Mouse (Mus musculus): Measurements from ENCODE around the gene Sardh. TPM values are rescaled to one million over a fixed set of nuclear protein-coding genes. Genes with fewer than 3 reads are reported as not detected.

Sardh gene
- polyA plus RNA-seq, 1 experiment from 2014 or later, result 9.5 TPM

- WGBS, result 76% methylated on average over 12 of the region's 12 CpGs
- Histone ChIP-seq H3K27me3 (replicated peaks; ENCODE audit: control insufficient read depth, insufficient read depth, low read length) (no peaks in the 10 kb centered on the region), H3K4me1 (ENCODE audit: control insufficient read depth, insufficient read depth, low read length) (0 out of 2 replicates have a peak, but pooled peaks cover 6% of the 10 kb centered on the region), H3K9ac (ENCODE audit: low read depth, low read length) (no peak within 1 kb of the TSS), H3K4me3 (ENCODE audit: low read length) (no peak within 1 kb of the TSS), H3K27ac (ENCODE audit: low read length) (no peak within 1 kb of the TSS), H3K4me2 (ENCODE audit: low read depth, low read length) (no peak within 1 kb of the TSS), H3K9me3 (ENCODE audit: control insufficient read depth, low read length) (no peaks in the 10 kb centered on the region), H3K36me3 (ENCODE audit: control insufficient read depth, insufficient read depth, low read length) (no peaks in the 10 kb centered on the region)
- no peak for ATAC-seq
Observed at GRCm38 (mm10) chr2:27164796-27165590, 83.1 kb downstream of the Sardh start, which contains the start of gene Dbh. Gene Dbh (plus strand): TSS chr2:27165233.

DNA sequence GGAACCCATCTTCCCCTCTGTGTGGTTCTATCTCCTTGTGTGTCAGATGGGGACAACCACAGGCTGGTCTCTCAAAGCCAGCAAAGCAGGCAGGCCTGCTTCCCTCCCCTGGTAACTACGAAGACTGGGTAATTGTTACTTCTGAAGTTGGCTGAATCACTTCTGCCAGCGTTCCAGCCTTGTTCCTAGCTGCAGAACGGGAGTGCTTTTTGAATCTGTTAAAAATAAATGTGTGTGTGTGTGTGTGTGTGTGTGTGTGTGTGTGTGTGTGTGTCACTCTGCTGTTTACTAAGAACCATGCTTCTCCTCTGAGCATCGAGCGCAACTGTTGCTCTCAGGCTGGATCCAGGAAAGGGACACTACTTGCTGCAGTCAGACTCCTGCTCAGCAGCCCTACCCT is 84.3 kb downstream of the Sardh start:
- Histone ChIP-seq H3K27me3 (replicated peaks; ENCODE audit: control insufficient read depth, insufficient read depth, low read length) (no peaks in the 10 kb centered on the region), H3K4me2 (ENCODE audit: low read depth, low read length) (no peak overlapping the region), H3K9ac (ENCODE audit: low read depth, low read length) (no peak overlapping the region), H3K9me3 (ENCODE audit: control insufficient read depth, low read length) (no peaks in the 10 kb centered on the region), H3K27ac (ENCODE audit: low read length) (no peak overlapping the region), H3K36me3 (ENCODE audit: control insufficient read depth, insufficient read depth, low read length) (no peaks in the 10 kb centered on the region), H3K4me3 (ENCODE audit: low read length) (no peak overlapping the region), H3K4me1 (ENCODE audit: control insufficient read depth, insufficient read depth, low read length) (0 out of 2 replicates have a peak, but pooled peaks cover 6% of the 10 kb centered on the region)
- 69% methylated on average over 5 of the region's 5 CpGs for WGBS
- no peak for ATAC-seq

- H3K4me1 ChIP-seq (ENCODE audit: control insufficient read depth, insufficient read depth, low read length), result 0 out of 2 replicates have a peak, but pooled peaks cover 6% of the 10 kb centered on the region
- no peaks in the 10 kb centered on the region for H3K36me3 ChIP-seq (ENCODE audit: control insufficient read depth, insufficient read depth, low read length)
- 65% methylated on average over 11 of the region's 11 CpGs for WGBS
- H3K4me3 ChIP-seq (ENCODE audit: low read length), result no peak overlapping the region
- ATAC-seq, result no peak
- H3K27ac ChIP-seq (ENCODE audit: low read length), result no peak overlapping the region
- H3K9ac ChIP-seq (ENCODE audit: low read depth, low read length), result no peak overlapping the region
- no peaks in the 10 kb centered on the region for H3K27me3 ChIP-seq (replicated peaks; ENCODE audit: control insufficient read depth, insufficient read depth, low read length)
- H3K4me2 ChIP-seq (ENCODE audit: low read depth, low read length), result no peak overlapping the region
- no peaks in the 10 kb centered on the region for H3K9me3 ChIP-seq (ENCODE audit: control insufficient read depth, low read length)
Observed at GRCm38 (mm10) chr2:27162656-27163055, 85.5 kb downstream of the Sardh start.

GRCm38 (mm10) chr2:27161526-27161925 is 86.6 kb downstream of the Sardh start:
- H3K27me3 ChIP-seq (replicated peaks; ENCODE audit: control insufficient read depth, insufficient read depth, low read length), result no peaks in the 10 kb centered on the region
- no peaks in the 10 kb centered on the region for H3K36me3 ChIP-seq (ENCODE audit: control insufficient read depth, insufficient read depth, low read length)
- no peak for ATAC-seq
- H3K9me3 ChIP-seq (ENCODE audit: control insufficient read depth, low read length), result no peaks in the 10 kb centered on the region
- H3K4me2 ChIP-seq (ENCODE audit: low read depth, low read length), result no peak overlapping the region
- H3K27ac ChIP-seq (ENCODE audit: low read length), result no peak overlapping the region
- H3K9ac ChIP-seq (ENCODE audit: low read depth, low read length), result no peak overlapping the region
- 82% methylated on average over 2 of the region's 2 CpGs for WGBS
- no peaks in the 10 kb centered on the region for H3K4me1 ChIP-seq (ENCODE audit: control insufficient read depth, insufficient read depth, low read length)
- H3K4me3 ChIP-seq (ENCODE audit: low read length), result no peak overlapping the region

DNA sequence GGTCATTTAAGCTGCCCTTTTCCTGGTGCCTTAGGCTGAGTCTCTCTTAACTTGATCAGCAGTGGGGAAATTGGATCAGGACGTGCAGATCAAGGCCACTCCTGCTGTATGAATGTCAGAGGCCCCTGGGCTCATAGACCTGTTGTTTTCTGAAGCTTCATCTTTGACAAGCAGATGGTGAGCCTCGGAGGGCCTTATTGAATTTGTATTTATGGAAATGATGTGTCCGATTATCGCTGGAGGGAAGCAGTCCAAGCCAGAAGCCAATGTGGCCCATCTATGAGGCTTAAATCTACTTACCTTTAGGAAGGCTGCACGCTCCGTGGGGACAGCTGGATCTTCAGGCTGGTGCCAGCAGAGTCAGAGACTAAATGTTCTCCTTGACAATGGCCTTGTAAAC is 91.5 kb downstream of the Sardh start:
- no peaks in the 10 kb centered on the region for H3K4me1 ChIP-seq (ENCODE audit: control insufficient read depth, insufficient read depth, low read length)
- H3K9ac ChIP-seq (ENCODE audit: low read depth, low read length), result no peak overlapping the region
- H3K36me3 ChIP-seq (ENCODE audit: control insufficient read depth, insufficient read depth, low read length), result no peaks in the 10 kb centered on the region
- no peak overlapping the region for H3K4me3 ChIP-seq (ENCODE audit: low read length)
- ATAC-seq, result no peak
- no peaks in the 10 kb centered on the region for H3K27me3 ChIP-seq (replicated peaks; ENCODE audit: control insufficient read depth, insufficient read depth, low read length)
- H3K27ac ChIP-seq (ENCODE audit: low read length), result no peak overlapping the region
- H3K4me2 ChIP-seq (ENCODE audit: low read depth, low read length), result no peak overlapping the region
- H3K9me3 ChIP-seq (ENCODE audit: control insufficient read depth, low read length), result no peaks in the 10 kb centered on the region
- WGBS, result 76% methylated on average over 6 of the region's 6 CpGs

DNA sequence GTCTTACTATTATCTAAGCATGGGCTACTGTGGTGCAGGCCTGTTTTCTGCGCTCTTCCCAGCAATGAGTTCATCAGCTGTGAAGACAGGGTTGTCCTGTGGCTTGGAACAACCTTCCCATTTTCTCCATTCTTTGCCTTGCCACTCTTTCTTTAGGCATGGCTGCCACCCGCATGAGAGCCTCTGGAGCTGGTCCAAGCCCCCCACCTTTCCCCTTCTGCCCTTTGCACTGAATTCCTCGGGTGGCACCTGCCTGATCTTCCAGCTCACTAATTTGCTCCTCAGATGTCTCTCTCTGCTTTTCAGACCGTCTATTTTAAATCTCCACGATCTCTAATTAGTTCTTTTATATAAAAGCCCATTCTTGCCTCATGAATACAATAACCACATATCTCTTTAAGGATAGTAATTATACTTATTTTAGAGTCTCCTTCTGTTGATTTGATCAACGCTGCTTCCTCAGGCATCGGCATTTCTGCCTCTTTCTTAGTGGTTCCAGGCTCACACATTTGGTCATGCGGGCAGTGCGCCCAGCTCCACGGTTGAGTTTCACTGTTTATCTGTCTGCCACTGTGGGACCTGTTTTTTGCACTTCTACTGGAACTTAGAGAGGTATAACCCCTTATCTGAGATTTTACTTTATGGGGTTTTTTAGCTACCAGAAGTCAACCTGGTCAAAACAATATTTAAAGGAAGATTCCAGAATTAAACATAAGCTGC is 93.5 kb downstream of the Sardh start:
- Histone ChIP-seq H3K4me3 (ENCODE audit: low read length) (no peak overlapping the region), H3K9me3 (ENCODE audit: control insufficient read depth, low read length) (no peaks in the 10 kb centered on the region), H3K27ac (ENCODE audit: low read length) (no peak overlapping the region), H3K4me2 (ENCODE audit: low read depth, low read length) (no peak overlapping the region), H3K4me1 (ENCODE audit: control insufficient read depth, insufficient read depth, low read length) (no peaks in the 10 kb centered on the region), H3K36me3 (ENCODE audit: control insufficient read depth, insufficient read depth, low read length) (no peaks in the 10 kb centered on the region), H3K9ac (ENCODE audit: low read depth, low read length) (no peak overlapping the region), H3K27me3 (replicated peaks; ENCODE audit: control insufficient read depth, insufficient read depth, low read length) (no peaks in the 10 kb centered on the region)
- 78% methylated on average over 10 of the region's 10 CpGs for WGBS
- no peak for ATAC-seq

- ATAC-seq, result no peak
- no peak overlapping the region for H3K4me2 ChIP-seq (ENCODE audit: low read depth, low read length)
- WGBS, result 11% methylated on average over 2 of the region's 2 CpGs
Observed at GRCm38 (mm10) chr2:27149457-27149856, 98.7 kb downstream of the Sardh start.

GRCm38 (mm10) chr2:27146840-27147239 is 101.3 kb downstream of the Sardh start:
- WGBS, result 73% methylated on average over 6 of the region's 6 CpGs
- Histone ChIP-seq H3K4me2 (ENCODE audit: low read depth, low read length) (no peak overlapping the region), H3K4me3 (ENCODE audit: low read length) (no peak overlapping the region), H3K9me3 (ENCODE audit: control insufficient read depth, low read length) (no peaks in the 10 kb centered on the region), H3K27me3 (replicated peaks; ENCODE audit: control insufficient read depth, insufficient read depth, low read length) (peaks cover 13% of the 10 kb centered on the region), H3K9ac (ENCODE audit: low read depth, low read length) (no peak overlapping the region), H3K36me3 (ENCODE audit: control insufficient read depth, insufficient read depth, low read length) (no peaks in the 10 kb centered on the region), H3K27ac (ENCODE audit: low read length) (no peak overlapping the region), H3K4me1 (ENCODE audit: control insufficient read depth, insufficient read depth, low read length) (peaks cover 4% of the 10 kb centered on the region; the same call in 1 of the 2 replicates)
- no peak for ATAC-seq

More at GRCm38 (mm10) chr2:27149457-27149856, 98.7 kb downstream of the Sardh start:
- no peak overlapping the region for H3K4me3 ChIP-seq (ENCODE audit: low read length)
- H3K9ac ChIP-seq (ENCODE audit: low read depth, low read length), result no peak overlapping the region
- H3K27me3 ChIP-seq (replicated peaks; ENCODE audit: control insufficient read depth, insufficient read depth, low read length), result no peaks in the 10 kb centered on the region
- H3K36me3 ChIP-seq (ENCODE audit: control insufficient read depth, insufficient read depth, low read length), result no peaks in the 10 kb centered on the region
- H3K9me3 ChIP-seq (ENCODE audit: control insufficient read depth, low read length), result no peaks in the 10 kb centered on the region
- no peak overlapping the region for H3K27ac ChIP-seq (ENCODE audit: low read length)
- H3K4me1 ChIP-seq (ENCODE audit: control insufficient read depth, insufficient read depth, low read length), result no peaks in the 10 kb centered on the region

DNA sequence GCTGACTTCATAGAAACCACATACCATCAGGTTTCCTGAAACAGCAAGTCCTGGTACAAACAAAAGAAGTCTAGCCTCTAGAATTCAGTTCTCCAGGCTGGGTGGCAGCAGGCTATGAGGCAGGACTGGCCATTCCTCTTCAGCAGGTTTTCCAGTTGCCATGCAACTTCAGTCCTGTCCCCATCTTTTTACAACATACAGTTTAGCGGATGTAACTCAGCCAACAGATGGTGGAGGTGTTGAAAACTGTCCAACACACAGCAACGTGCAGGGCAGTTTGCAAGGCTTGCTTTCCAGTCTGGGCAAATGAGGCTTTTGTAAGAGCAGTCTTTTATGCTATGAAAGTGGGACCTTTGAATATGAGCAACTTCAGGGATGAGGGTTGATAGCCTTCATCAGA is 103.2 kb downstream of the Sardh start:
- no peak overlapping the region for H3K4me3 ChIP-seq (ENCODE audit: low read length)
- peaks cover 28% of the 10 kb centered on the region for H3K27me3 ChIP-seq (replicated peaks; ENCODE audit: control insufficient read depth, insufficient read depth, low read length)
- 72% methylated on average over 2 of the region's 2 CpGs for WGBS
- H3K4me1 ChIP-seq (ENCODE audit: control insufficient read depth, insufficient read depth, low read length), result peaks cover 4% of the 10 kb centered on the region; the same call in 1 of the 2 replicates
- H3K9ac ChIP-seq (ENCODE audit: low read depth, low read length), result no peak overlapping the region
- no peaks in the 10 kb centered on the region for H3K9me3 ChIP-seq (ENCODE audit: control insufficient read depth, low read length)
- ATAC-seq, result no peak
- no peaks in the 10 kb centered on the region for H3K36me3 ChIP-seq (ENCODE audit: control insufficient read depth, insufficient read depth, low read length)
- no peak overlapping the region for H3K27ac ChIP-seq (ENCODE audit: low read length)
- H3K4me2 ChIP-seq (ENCODE audit: low read depth, low read length), result no peak overlapping the region
